Mouse (Mus musculus) limb, embryonic 14.5 days (tissue): ENCODE results near the gene Sde2. TPM values are rescaled to one million over a fixed set of nuclear protein-coding genes. Genes with fewer than 3 reads are reported as not detected.

Experiments used
- ATAC-seq: fragments of 200-750 bp; cut with Nextera tagmentation; 2 replicates; pipeline ENCODE4 v1.8.0; 2017; ENCODE audit warnings: low read depth, moderate number of reproducible peaks, moderate TSS enrichment; ENCODE audit not compliant: low FRiP score
- DNase-seq: peaks from one replicate; pipeline ENCODE4 v3.0.0-alpha.2; 2015; ENCODE audit warnings: low spot score
- H3K27ac ChIP-seq: fragments of 300-500 bp; sonication (generic); replicated peaks from 2 replicates; pipeline ENCODE4 v1.5.1; 2014; ENCODE audit warnings: low read depth, mild to moderate bottlenecking, low read length, moderate library complexity, mixed read lengths
- H3K27me3 ChIP-seq: fragments of 300-500 bp; sonication (generic); 2 replicates; pipeline ENCODE4 v1.6.1; 2014; ENCODE audit warnings: low read length, mixed read lengths; ENCODE audit not compliant: control insufficient read depth, insufficient read depth
- H3K36me3 ChIP-seq: fragments of 300-500 bp; sonication (generic); 2 replicates; pipeline ENCODE4 v1.6.1; 2014; ENCODE audit warnings: mild to moderate bottlenecking, low read length, moderate library complexity, mixed read lengths; ENCODE audit not compliant: control insufficient read depth, insufficient read depth
- H3K4me1 ChIP-seq: fragments of 300-500 bp; sonication (generic); 2 replicates; pipeline ENCODE4 v1.6.1; 2014; ENCODE audit warnings: antibody characterized with exemption, low read length, mixed read lengths; ENCODE audit not compliant: control insufficient read depth, insufficient read depth
- H3K4me2 ChIP-seq: fragments of 300-500 bp; sonication (generic); replicated peaks from 2 replicates; pipeline ENCODE4 v1.6.1; 2014; ENCODE audit warnings: low read depth, mild to moderate bottlenecking, low read length, moderate library complexity; ENCODE audit not compliant: severe bottlenecking
- H3K4me3 ChIP-seq: fragments of 300-500 bp; sonication (generic); replicated peaks from 2 replicates; pipeline ENCODE4 v1.5.1; 2014; ENCODE audit warnings: low read length
- H3K9ac ChIP-seq: fragments of 300-500 bp; sonication (generic); 2 replicates; pipeline ENCODE4 v1.6.1; 2014; ENCODE audit warnings: mild to moderate bottlenecking, low read depth, low read length, moderate library complexity; ENCODE audit not compliant: severe bottlenecking
- H3K9me3 ChIP-seq: fragments of 300-500 bp; sonication (generic); 2 replicates; pipeline ENCODE4 v1.6.1; 2016; ENCODE audit warnings: low read length; ENCODE audit not compliant: control insufficient read depth
- POLR2A ChIP-seq: fragments of 200-500 bp; IDR thresholded peaks from 2 replicates; pipeline ENCODE4 v1.8.0; 2012; ENCODE audit warnings: inconsistent platforms, mild to moderate bottlenecking, moderate library complexity, borderline replicate concordance; ENCODE audit not compliant: insufficient read depth, insufficient read length; ENCODE audit errors: extremely low read depth
- WGBS: fragments of 180-500 bp; shearing (Covaris S2); extraction: QIAGEN DNeasy Blood & Tissue Kit; methylation state at CpG from one replicate; pipeline ENCODE4 v1.1.7; 2014; 5-methylcytosine and 5-hydroxymethylcytosine counted together
- polyA plus RNA-seq, 2 experiments: library from polyadenylated mRNA; depleted of rRNA in 1 of 2; stranded (reverse) in 1 of 2; unstranded in 1 of 2; fragments of >200 nt; fragmentation: Nextera tagmentation in 1 of 2; extraction: Ambion mirVana in 1 of 2; gene quantifications; 2 replicates each; pipeline versions ENCODE4 v1.2.1 to v1.2.3; 2012 to 2014

Gene Sde2
- polyA plus RNA-seq, 2 experiments: 24.6 to 30.9 TPM

DNA sequence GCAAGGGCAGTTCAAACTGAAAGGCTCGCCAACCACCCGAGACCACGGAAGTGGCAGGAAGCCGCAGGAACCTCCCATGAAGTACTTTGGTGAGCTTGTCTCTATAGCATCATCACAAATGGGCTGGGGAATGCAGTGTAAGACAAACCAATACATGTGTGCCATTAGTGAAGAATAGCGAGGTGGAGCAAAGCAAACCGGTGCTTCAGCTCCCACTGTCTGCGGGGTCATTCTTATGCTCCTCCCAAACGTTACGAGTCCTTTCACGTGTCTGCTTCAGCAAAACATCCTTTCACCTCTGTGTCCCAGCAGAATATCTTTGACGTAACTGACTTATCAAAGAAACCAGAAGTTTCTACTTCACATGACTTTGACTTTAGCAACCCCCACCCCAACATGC lies 65.5 kb downstream of the Sde2 start:
- DNase-seq (no peak), ATAC-seq (no peak)
- Histone ChIP-seq H3K4me2 (no peak overlapping the region), H3K4me1 (peaks cover 21% of the 10 kb centered on the region), H3K9me3 (no peaks in the 10 kb centered on the region), H3K36me3 (no peaks in the 10 kb centered on the region), H3K27ac (no peak overlapping the region), H3K27me3 (no peaks in the 10 kb centered on the region), H3K9ac (no peak overlapping the region), H3K4me3 (no peak overlapping the region)
- 87% methylated on average over 11 of the region's 11 CpGs for WGBS
- no peak for TF ChIP-seq POLR2A

DNA sequence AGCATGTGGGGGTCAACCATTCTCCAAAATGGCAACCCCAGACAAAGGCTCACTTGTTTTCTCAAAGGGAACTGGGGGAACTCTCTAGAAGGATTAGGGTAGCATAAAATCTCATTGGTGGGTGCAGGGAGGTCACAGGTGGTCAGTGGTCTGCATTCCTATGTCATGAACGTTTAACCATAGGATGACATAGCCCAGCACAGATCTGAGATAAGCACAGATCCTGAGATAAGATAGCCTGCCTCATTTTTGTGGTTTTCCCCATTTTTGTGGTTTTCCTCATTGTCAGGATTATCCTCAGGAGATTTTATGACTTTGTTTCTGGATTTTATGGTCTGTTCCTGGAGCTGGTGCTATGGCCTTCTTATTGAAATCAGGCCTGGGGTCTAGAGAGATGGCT lies 66.1 kb downstream of the Sde2 start:
- Histone ChIP-seq H3K9me3 (no peaks in the 10 kb centered on the region), H3K4me3 (no peak overlapping the region), H3K27ac (no peak overlapping the region), H3K4me1 (peaks cover 17% of the 10 kb centered on the region), H3K27me3 (no peaks in the 10 kb centered on the region), H3K4me2 (no peak overlapping the region), H3K9ac (no peak overlapping the region), H3K36me3 (no peaks in the 10 kb centered on the region)
- no peak for TF ChIP-seq POLR2A
- ATAC-seq (no peak), DNase-seq (no peak)
- 32% methylated on average over 1 of the region's 1 CpGs for WGBS

Other genes with a start within 250 kb of the Sde2 start
- 10.8 and 14.8 TPM in 2 replicates for gene Lin9, start 210.0 kb upstream of the Sde2 start, polyA plus RNA-seq (2012; rRNA removed)
- gene Lin9, start 210.0 kb upstream of the Sde2 start, polyA plus RNA-seq (2014; fragmentation: Nextera tagmentation; extraction: Ambion mirVana): 15.6 and 16.1 TPM in 2 replicates
- gene Mixl1, start 154.1 kb upstream of the Sde2 start, polyA plus RNA-seq (2012; rRNA removed): 0.13 and 0.17 TPM in 2 replicates
- gene Mixl1, start 154.1 kb upstream of the Sde2 start, polyA plus RNA-seq (2014; fragmentation: Nextera tagmentation; extraction: Ambion mirVana): 0.14 and 0.23 TPM in 2 replicates
- 40.1 and 41.9 TPM in 2 replicates for gene Acbd3, start 125.1 kb upstream of the Sde2 start, polyA plus RNA-seq (2012; rRNA removed)
- gene Acbd3, start 125.1 kb upstream of the Sde2 start, polyA plus RNA-seq (2014; fragmentation: Nextera tagmentation; extraction: Ambion mirVana): 29.4 and 30.3 TPM in 2 replicates
- 1,296 and 1,586 TPM in 2 replicates for gene H3f3a, start 37.2 kb upstream of the Sde2 start, polyA plus RNA-seq (2012; rRNA removed)
- 2,743 and 2,800 TPM in 2 replicates for gene H3f3a, start 37.2 kb upstream of the Sde2 start, polyA plus RNA-seq (2014; fragmentation: Nextera tagmentation; extraction: Ambion mirVana)
- gene Lefty2, start 42.0 kb downstream of the Sde2 start, polyA plus RNA-seq (2012; rRNA removed): 0.11 and 0.36 TPM in 2 replicates
- gene Lefty2, start 42.0 kb downstream of the Sde2 start, polyA plus RNA-seq (2014; fragmentation: Nextera tagmentation; extraction: Ambion mirVana): 0.17 and 0.80 TPM in 2 replicates
- 62.5 and 80.3 TPM in 2 replicates for gene Pycr2, start 53.2 kb downstream of the Sde2 start, polyA plus RNA-seq (2012; rRNA removed)
- gene Pycr2, start 53.2 kb downstream of the Sde2 start, polyA plus RNA-seq (2014; fragmentation: Nextera tagmentation; extraction: Ambion mirVana): 91.5 and 95.6 TPM in 2 replicates
- gene Lefty1, start 83.9 kb downstream of the Sde2 start, polyA plus RNA-seq (2012; rRNA removed): 4.1 and 4.8 TPM in 2 replicates
- 2.7 and 3.5 TPM in 2 replicates for gene Lefty1, start 83.9 kb downstream of the Sde2 start, polyA plus RNA-seq (2014; fragmentation: Nextera tagmentation; extraction: Ambion mirVana)
- gene Tmem63a, start 91.2 kb downstream of the Sde2 start, polyA plus RNA-seq (2012; rRNA removed): 47.9 and 56.9 TPM in 2 replicates
- gene Tmem63a, start 91.2 kb downstream of the Sde2 start, polyA plus RNA-seq (2014; fragmentation: Nextera tagmentation; extraction: Ambion mirVana): 18.2 and 19.1 TPM in 2 replicates
- 6.7 TPM in 2 replicates for gene Ephx1, start 169.8 kb downstream of the Sde2 start, polyA plus RNA-seq (2012; rRNA removed)
- 6.8 and 8.1 TPM in 2 replicates for gene Ephx1, start 169.8 kb downstream of the Sde2 start, polyA plus RNA-seq (2014; fragmentation: Nextera tagmentation; extraction: Ambion mirVana)
- gene 9130409I23Rik, start 200.1 kb downstream of the Sde2 start, polyA plus RNA-seq (2012; rRNA removed): not detected in 2 replicates
- not detected in 2 replicates for gene 9130409I23Rik, start 200.1 kb downstream of the Sde2 start, polyA plus RNA-seq (2014; fragmentation: Nextera tagmentation; extraction: Ambion mirVana)